Mouse (Mus musculus) mature B cell (primary cell): ENCODE measurements around the gene Zfp553.

Source experiments
- in situ Hi-C: fragments of 300-500 bp; cut with MboI; formaldehyde crosslinking; loops from 2 replicates; pipeline ENCODE4 v1.14.3; 2019

Gene Zfp553

GRCm38 (mm10) chr7:127232622-127233367, at the start of gene Zfp553, which contains the start of gene Sept1:
Zfp553 (plus strand) TSS chr7:127233061.
Sept1 (minus strand) TSS chr7:127233130.
- in situ Hi-C loops: no loop called here

GRCm38 (mm10) chr7:127183345-127183744, 49.5 kb upstream of the Zfp553 start:
- in situ Hi-C loops: no loop called here

GRCm38 (mm10) chr7:127183828-127184227, 49.0 kb upstream of the Zfp553 start:
- in situ Hi-C loops: no loop called here

GRCm38 (mm10) chr7:127184720-127185119, 48.1 kb upstream of the Zfp553 start:
- in situ Hi-C loops: no loop called here

- in situ Hi-C loops: no loop called here
These were observed 47.3 kb upstream of the Zfp553 start for GRCm38 (mm10) chr7:127185601-127186000.

- in situ Hi-C loops: no loop called here
These were observed 45.5 kb upstream of the Zfp553 start for GRCm38 (mm10) chr7:127187351-127187750.

- in situ Hi-C loops: no loop called here
These were observed 44.3 kb upstream of the Zfp553 start for GRCm38 (mm10) chr7:127188305-127189276.

- in situ Hi-C loops: no loop called here
These were observed 42.2 kb upstream of the Zfp553 start for GRCm38 (mm10) chr7:127190672-127191071.

GRCm38 (mm10) chr7:127192989-127193388, 39.9 kb upstream of the Zfp553 start:
- in situ Hi-C loops: no loop called here

GRCm38 (mm10) chr7:127194011-127194632, 38.7 kb upstream of the Zfp553 start:
- in situ Hi-C loops: no loop called here

GRCm38 (mm10) chr7:127194633-127195029, 38.2 kb upstream of the Zfp553 start:
- in situ Hi-C loops: no loop called here

GRCm38 (mm10) chr7:127195544-127196295, 37.1 kb upstream of the Zfp553 start, which contains the start of gene Cd2bp2:
Cd2bp2 (minus strand) TSS chr7:127196050.
- in situ Hi-C loops: no loop called here

GRCm38 (mm10) chr7:127196484-127196883, 36.4 kb upstream of the Zfp553 start:
- in situ Hi-C loops: no loop called here

- in situ Hi-C loops: no loop called here
These were observed 26.3 kb upstream of the Zfp553 start for GRCm38 (mm10) chr7:127206606-127207005.

GRCm38 (mm10) chr7:127207374-127208294, 25.2 kb upstream of the Zfp553 start:
- in situ Hi-C loops: no loop called here

GRCm38 (mm10) chr7:127208295-127208552, 24.6 kb upstream of the Zfp553 start, which contains the start of gene Tbc1d10b:
Tbc1d10b (minus strand) TSS chr7:127208468.
- in situ Hi-C loops: no loop called here

- in situ Hi-C loops: no loop called here
These were observed 24.1 kb upstream of the Zfp553 start, which contains the start of gene Mylpf for GRCm38 (mm10) chr7:127208553-127209438. Mylpf (plus strand) TSS chr7:127208890.

GRCm38 (mm10) chr7:127209851-127210250, 23.0 kb upstream of the Zfp553 start:
- in situ Hi-C loops: no loop called here

- in situ Hi-C loops: no loop called here
These were observed 22.6 kb upstream of the Zfp553 start for GRCm38 (mm10) chr7:127210266-127210665.
